Mouse (Mus musculus): Measurements from ENCODE around the gene Stx5a.

The Stx5a gene

DNA sequence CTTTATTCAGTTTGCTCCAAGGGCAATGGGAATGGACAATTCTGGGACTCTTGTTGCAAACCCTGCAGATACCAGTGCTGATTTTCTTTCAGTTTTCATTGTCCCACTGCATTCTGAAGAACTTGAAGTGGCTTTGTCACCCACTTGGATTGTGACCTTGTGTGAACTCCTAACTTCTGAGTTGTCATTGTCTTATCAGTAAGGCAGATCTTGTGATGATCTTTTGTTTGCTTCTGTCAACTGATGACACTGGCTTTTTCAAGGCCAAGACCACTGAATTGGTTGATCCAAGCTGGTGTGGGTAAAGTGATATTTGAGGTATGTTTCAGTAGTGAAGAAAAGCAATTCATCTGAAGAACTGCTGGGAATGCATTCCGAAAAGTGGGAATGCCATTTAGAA, 4.2 kb downstream of the Stx5a start:
- in situ Hi-C loops (cut with MboI) = no loop called here

DNA sequence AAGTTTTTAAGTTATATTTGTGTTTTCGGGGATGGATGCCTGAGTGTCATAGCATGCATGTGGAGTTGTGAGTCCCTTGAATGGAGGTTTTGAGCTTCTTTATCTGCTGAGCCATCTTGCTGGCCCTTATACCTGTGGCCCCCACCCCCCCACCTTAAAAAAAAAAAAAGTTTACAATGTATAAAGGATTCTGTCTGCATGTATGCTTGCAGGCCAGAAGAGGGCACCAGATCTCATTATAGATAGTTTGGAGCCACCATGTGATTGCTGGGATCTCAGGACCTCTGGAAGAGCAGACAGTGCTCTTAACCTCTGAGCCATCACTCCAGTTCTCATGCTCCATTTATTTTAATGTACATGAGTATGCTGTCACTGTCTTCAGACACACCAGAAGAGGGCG, 6.2 kb downstream of the Stx5a start:
- in situ Hi-C loops (cut with MboI) = no loop called here

- in situ Hi-C loops (cut with MboI) = no loop called here
These were observed 14.4 kb downstream of the Stx5a start for GRCm38 (mm10) chr19:8755652-8756051.

- in situ Hi-C loops (cut with MboI) = no loop called here
These were observed 15.6 kb downstream of the Stx5a start, which contains the start of gene Nxf1 for GRCm38 (mm10) chr19:8756635-8757387. TSS of gene Nxf1 (plus strand) at chr19:8757073.

- in situ Hi-C loops (cut with MboI) = no loop called here
These were observed 16.3 kb downstream of the Stx5a start for GRCm38 (mm10) chr19:8757471-8757998.

DNA sequence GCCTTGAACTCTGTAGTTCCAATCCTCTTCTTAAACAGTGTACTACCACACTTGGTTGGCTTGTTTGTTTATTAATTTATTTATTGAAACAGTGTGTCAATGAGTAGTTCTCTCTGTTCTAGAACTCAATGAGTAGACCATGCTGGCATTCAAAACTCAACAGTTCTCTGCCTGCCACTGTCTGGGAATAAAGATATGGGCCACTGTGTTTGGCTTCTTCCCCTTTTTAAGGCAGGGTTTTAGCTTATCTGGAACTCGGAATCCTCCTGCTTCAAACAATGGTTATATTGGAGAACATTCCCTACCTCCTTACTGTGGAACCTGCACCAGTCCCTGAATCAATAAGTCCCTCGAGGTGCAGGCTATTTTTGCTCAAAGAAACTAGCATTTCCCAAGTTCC, 17.7 kb downstream of the Stx5a start:
- in situ Hi-C loops (cut with MboI) = no loop called here

- in situ Hi-C loops (cut with MboI) = no loop called here
These were observed 19.5 kb downstream of the Stx5a start for GRCm38 (mm10) chr19:8760757-8761156.

DNA sequence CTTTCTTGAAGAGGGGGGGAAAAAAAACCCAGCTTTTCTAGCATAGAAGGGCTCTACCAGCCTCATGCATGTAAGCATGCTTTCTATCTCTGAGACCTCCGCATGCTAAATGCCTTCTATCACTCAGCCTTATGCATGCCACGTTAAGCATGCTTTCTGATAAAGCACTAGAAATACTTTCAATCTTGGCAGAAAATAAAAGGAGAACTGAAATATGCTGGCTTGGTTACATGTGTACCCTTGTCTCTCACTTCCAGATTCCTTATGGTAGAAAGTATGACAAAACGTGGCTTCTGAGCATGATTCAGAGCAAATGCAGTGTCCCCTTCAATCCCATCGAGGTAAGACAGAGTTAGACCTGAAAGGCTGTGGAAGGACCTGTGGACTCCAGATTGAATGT, 22.1 kb downstream of the Stx5a start:
- in situ Hi-C loops (cut with MboI) = no loop called here

DNA sequence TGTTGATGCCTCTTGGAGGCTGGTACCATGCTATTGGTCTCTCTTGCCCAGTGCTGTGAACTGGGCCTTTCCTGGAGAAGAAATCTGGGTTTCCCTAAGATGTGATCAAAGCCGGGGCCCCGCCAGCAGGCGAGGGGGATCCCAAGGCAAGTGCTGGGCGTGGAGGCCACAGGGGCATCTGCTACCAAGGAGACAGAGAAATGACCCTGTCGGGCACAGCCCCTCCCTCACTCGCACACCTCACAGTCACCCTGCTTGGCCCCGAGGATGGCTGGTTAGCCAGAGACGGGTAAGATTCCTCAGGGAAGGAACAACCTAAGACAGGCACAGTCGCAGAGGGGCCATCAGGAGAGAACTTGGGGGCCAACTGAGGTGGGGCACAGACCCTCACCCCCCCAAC, 24.3 kb downstream of the Stx5a start:
- in situ Hi-C loops (cut with MboI) = no loop called here

DNA sequence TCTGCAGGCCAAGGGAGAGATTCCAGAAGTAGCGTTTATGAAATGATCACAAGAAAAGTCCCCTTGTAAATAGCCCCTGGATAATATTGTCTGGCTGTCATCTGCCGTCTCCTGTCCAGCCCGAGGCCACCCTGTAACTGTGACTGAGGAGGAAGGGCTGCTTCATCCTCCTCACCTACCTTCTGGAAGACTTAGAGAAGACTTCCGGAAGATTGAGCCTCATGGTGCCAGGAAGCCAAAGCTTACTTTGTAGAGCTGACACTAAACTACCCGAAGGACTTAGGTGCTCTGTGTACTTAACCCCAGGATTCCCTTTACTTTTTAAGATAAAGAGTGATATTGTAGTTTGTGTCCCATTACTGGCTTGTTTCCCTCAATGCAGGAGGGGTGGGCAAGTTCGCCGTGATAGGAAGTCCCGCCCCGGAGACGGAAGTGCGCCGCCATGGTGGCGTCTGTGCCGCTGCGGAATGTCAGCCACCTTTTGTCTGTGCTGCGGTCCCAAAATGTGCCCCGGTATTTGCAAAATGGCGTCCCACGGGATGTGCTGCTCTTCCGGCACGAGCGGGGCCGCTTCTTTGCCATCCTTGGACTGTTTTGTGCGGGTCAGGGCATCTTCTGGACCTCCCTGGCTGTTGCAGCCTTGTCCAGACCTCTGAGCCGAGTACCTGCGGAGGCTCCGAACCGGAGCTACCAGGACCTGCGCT, 29.5 kb downstream of the Stx5a start, which contains the start of gene Tmem223:
TSS of gene Tmem223 (plus strand) at position 430 of the 704 bp plus-strand sequence.
- in situ Hi-C loops (cut with MboI) = no loop called here

DNA sequence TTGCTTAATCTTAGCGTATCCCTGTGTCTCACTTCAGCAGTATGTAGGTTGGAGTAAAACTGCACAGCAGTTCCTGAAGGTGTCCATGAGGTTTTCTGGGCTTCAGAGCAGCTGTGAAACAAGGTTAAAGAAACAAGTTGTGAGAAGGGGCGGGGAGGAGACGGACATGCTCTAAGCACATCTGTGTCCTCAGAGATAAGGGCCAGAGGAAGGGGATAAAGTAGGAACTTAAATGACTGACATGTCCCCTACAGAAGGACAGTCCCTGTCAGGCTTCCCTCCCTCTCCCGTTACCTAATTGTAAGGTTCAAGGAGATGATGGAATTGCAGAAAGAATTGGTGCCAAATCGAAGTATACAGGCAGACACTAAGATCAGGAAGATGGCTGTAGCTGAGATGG, 31.8 kb downstream of the Stx5a start:
- in situ Hi-C loops (cut with MboI) = no loop called here

DNA sequence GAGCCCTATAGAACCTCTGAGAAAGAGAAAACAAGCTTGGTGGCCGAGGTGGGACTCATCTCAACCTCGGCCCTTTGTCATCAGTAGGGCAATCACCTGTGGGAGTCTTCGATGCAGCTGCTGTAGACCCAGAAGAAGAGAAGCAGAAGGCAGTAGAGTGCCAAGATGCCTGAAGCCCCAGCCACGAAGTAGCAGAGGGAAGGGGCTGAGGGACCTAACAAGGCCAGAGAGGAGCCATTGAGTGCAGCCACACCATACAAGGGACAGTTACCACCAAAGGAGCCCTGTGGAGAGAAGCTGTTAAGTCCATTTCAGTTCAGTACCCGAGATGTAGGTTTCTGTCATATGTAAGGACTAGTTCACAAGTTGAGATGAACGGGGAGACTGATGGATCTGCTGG, 32.2 kb downstream of the Stx5a start:
- in situ Hi-C loops (cut with MboI) = no loop called here

- in situ Hi-C loops (cut with MboI) = no loop called here
These were observed 33.0 kb downstream of the Stx5a start, which contains the start of gene Tmem179b for GRCm38 (mm10) chr19:8774086-8774835. TSS of gene Tmem179b (minus strand) at chr19:8774467.

GRCm38 (mm10) chr19:8774951-8775421, 33.8 kb downstream of the Stx5a start:
- in situ Hi-C loops (cut with MboI) = no loop called here

- in situ Hi-C loops (cut with MboI) = no loop called here
These were observed 45.0 kb downstream of the Stx5a start, which contains the start of gene Taf6l for GRCm38 (mm10) chr19:8786008-8786781. TSS of gene Taf6l (minus strand) at chr19:8786417.

DNA sequence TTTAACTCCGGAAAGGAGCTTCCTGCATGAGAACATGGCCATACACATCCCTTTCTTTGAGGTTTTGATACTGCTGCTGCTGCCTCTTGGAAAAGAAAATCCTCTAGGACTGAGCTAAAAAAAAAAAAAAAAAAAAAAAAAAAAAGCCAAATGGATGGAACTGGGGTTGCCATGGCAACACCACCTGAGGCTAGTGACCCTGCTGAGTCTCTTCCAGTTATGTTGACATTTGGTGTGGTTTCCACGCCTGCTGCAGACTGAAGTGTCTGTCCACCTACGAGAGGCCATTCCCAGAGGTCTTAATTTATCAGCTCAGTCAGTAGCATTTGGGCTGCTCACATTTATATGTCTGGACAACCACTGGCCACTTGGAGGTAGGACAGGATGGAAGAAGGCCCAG, 47.3 kb downstream of the Stx5a start:
- in situ Hi-C loops (cut with MboI) = no loop called here

DNA sequence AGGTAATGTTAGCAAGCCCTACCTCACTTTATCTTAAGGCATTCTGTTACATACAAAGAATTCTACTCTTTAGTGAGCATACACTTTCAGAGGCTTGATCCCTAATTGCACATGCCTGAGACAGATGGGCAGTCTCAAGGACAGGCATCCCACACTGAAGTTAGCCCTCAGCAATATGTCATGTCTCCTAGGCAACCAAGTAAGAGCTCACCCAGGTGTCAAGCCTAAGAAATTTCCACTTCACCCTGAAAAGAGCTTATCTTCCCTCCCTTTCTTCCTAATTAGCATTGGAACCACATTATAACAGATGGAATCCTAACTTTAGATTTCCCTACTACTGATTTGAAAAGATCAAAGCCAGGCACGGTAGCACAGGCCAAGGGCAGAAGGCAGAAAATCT, 48.0 kb downstream of the Stx5a start:
- in situ Hi-C loops (cut with MboI) = no loop called here

DNA sequence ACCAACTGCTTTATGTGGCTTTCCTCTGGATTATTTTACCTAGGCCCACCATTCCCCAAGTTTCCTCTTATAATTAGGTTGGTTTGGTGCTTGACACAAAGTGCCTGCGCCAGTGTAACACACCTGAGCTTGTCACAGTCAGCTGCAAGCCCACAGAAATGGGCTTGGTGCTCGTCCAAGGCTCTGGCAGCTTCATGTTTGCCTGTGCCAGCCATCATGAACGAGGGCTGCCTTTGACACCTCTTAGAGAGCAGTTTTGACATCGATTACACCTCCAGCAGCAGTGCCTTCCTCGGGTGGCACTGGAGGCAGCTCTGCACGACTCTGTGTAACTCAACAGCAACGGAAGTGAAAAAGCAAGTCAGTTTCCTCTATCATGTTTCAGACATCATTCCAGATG, 49.0 kb downstream of the Stx5a start:
- in situ Hi-C loops (cut with MboI) = no loop called here

- in situ Hi-C loops (cut with MboI) = no loop called here
These were observed 57.2 kb downstream of the Stx5a start, which contains the start of gene Polr2g for GRCm38 (mm10) chr19:8798264-8798946. TSS of gene Polr2g (minus strand) at chr19:8798577.

GRCm38 (mm10) chr19:8798947-8799315, 57.7 kb downstream of the Stx5a start:
- in situ Hi-C loops (cut with MboI) = no loop called here
